Mouse (Mus musculus) cerebral cortex, adult 2 months (tissue): Measurements from ENCODE around the gene Slc25a26.

ENCODE experiments used
- WGBS: fragments of 180-500 bp; shearing (Covaris S2); methylation state at CpG from one replicate; pipeline ENCODE4 v1.1.7; 2018; 5-methylcytosine and 5-hydroxymethylcytosine counted together

The Slc25a26 gene

DNA sequence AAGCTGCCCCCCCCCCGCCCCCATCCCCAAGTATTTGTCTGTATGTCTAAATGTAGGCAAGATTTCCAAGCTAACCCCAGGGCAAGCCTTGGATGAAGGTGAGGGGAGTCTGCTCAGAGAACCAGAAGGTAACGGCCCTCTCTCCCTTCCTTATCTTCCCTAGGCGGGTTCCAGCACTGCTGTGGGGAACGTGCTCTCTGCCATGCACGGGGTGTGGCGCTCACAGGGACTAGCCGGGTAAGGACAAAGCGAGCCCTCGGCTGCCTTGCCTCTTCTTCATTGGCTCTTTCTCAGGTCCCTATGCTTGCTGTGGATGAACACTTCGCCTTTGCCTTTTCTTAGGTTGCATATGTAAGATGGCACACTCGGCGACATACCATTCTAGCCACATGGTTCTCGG lies 98.9 kb downstream of the Slc25a26 start:
- 91% methylated on average over 13 of the region's 13 CpGs for WGBS

DNA sequence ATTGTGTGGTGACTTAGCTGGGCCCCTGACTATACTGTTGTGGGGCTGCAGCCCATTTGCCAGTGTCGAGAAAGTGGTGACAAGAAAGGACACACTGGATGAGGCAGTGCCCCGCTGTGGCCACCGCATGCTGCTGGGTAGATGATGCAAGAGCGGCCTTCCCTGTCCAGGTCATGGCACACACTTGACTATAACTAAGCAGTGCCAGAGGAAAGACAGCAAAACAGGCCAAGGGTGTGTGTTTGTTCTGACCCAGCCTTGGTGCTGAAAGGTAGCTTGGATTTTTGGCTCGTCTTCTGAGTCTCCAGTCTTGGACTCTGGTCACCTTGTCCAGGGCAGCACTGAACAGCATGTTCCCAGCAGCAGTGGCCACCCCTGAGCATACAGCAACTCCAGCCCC lies 101.0 kb downstream of the Slc25a26 start:
- 77% methylated on average over 5 of the region's 5 CpGs for WGBS

DNA sequence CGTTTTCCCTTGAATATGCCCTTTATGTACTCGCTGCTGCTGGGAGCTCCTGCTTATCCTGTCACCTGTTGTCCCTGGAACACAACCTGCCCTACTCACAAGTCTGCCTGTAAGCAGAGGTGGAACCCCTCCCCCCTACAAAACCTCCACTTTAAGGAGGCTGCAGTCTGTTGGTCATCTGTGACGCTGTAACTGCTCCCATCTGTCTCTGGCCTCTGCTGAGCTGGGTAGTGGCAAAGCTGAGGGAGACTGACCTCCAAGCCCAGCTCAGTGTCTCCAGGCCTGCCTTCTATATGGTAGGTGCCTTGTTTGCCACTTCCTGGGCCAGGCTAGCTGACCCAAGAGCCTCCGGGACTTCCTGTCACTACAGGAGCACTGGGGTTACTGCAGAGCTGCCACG lies 101.7 kb downstream of the Slc25a26 start:
- WGBS = 75% methylated on average over 5 of the region's 5 CpGs

DNA sequence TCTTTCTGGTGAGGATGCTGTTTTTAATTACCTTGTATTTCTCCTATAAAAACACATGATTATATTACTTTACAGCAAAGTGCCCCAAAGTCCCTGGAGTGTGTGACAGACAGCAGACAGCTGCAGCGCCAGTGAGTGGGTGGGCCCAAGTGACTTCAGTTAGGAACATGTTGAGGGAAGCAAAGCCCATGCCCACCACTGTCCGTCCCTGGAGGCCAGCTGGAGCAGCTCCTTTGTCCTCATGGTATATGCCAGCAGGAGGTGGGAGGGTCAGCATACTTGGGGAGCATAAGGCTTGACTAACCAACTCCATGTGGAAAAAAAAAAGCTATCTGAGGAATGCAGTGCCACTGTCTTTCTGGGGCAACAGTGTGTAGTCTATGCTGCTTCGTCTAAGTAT lies 103.9 kb downstream of the Slc25a26 start:
- 57% methylated on average over 3 of the region's 3 CpGs for WGBS

DNA sequence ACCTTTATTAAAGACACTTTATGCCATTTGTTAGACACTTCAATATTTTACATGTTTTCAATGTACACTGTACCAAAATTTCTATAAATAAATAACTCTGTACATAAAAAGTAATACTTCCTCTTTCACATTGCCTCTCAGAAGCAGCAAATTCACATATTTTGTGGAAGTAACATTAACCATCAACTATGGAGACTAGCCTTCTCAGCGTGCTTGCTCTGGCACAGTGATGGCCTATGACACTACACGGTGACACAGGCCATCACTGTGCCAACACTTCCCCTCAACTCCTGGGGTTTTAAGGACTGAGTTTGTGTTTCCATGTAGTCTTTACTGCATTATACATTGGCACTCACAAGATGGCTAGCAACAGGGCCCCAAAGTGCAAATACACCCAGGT lies 104.4 kb downstream of the Slc25a26 start:
- 89% methylated on average over 2 of the region's 2 CpGs for WGBS

DNA sequence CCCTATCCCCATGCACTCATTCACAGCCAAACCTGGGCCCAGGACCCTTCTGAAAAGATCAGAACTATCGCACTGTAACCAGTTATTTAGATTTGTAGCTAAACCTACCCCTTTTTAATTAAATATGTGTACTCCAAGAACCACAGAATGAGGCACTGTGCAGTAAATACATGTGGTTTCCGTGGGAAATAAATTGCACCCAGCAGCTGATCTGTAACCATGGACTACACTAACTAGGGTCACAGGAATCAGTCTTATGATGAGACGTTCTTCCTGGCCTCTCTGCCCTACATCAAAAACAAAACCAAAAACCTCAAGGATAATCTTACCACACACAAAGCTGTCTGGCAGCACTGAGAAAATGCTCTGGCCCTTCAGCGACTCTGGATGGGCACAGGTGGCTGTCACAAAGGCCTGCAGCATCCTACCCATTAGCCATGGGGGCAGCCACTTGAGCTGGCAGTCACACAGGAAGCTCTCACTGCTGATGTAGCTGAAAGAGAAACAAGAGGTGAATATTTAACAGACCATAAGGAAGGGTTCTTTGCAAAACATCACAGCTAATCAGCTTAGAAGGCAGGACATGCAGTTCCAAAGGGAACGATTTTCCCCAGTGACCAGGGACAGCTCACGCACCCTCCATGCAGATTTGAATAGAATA lies 113.2 kb downstream of the Slc25a26 start:
- 74% methylated on average over 6 of the region's 6 CpGs for WGBS

DNA sequence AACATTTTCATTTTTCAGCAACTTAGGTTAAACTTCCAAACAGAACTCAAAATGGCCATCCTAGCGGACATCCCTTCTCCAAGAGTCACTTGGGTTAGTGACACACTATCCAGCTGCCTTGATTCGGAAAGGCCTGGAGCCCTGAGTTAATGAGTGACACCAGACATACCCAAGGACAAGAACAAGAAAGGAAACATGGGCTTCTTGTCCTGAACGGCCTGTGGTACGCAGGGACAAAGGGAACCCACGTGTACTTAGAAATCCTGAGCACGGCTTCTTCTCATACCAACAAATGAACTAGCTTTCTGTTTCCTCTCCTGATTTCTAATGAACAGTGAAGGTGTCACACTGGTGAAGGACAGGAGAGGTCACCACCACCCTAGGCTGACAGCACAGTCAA lies 114.2 kb downstream of the Slc25a26 start:
- 92% methylated on average over 6 of the region's 6 CpGs for WGBS

DNA sequence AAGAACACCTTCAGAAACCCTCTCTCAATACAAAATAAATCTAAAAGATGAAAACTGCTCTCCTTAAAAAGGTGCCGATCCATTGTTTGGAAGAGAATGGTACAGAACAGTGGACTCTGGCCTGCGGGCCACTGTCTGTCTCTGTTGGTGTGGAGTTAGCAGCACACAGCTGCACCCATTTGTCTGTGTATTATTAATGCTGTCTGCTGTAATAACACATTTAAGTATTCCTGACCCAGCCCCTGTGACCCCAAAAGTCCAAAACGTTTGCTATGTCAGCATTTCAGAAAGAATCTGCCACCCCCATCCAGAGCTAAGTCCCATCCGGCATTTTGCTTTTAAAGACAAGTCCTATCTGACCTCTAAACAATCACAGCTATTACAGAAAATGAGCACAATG lies 115.8 kb downstream of the Slc25a26 start:
- WGBS = 92% methylated on average over 4 of the region's 4 CpGs

DNA sequence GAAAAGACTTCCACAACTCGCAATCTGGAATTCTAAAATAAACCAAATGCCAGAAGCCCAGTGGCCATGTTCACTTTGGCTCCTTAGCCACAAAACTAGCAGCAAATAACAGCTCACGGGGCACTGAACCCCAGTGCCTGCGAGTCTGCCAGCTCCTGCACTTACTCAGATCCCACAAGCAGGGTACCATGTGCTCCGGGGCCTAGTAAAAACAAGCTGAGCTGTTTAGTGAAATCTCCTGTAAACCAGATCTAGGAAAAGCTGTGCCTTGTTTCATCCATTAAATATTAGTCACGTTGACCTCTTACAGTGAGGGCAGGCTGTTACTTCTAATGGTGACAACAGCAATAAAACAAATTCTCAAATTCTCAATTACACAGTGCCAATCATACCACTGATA lies 118.5 kb downstream of the Slc25a26 start:
- 76% methylated on average over 5 of the region's 5 CpGs for WGBS

DNA sequence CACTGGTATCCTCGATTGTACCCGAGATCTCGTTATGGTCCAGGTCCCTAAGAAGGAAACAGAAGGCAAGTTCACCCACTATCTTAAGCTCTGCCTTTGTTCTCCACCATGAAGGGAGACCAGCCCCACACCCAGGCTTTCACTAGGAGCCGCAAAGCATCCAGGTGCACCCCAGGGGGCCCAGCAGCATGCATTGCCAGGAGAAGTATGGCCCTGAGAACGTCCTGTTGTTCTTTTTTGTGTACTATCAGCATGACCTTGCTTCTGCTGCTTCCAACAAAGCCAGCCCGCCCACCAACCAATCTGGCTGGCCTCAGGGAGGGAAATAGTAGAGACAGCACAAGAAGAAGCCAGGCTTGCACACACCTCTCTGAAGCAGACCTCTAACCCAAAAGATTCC lies 120.2 kb downstream of the Slc25a26 start:
- WGBS = 74% methylated on average over 6 of the region's 6 CpGs

DNA sequence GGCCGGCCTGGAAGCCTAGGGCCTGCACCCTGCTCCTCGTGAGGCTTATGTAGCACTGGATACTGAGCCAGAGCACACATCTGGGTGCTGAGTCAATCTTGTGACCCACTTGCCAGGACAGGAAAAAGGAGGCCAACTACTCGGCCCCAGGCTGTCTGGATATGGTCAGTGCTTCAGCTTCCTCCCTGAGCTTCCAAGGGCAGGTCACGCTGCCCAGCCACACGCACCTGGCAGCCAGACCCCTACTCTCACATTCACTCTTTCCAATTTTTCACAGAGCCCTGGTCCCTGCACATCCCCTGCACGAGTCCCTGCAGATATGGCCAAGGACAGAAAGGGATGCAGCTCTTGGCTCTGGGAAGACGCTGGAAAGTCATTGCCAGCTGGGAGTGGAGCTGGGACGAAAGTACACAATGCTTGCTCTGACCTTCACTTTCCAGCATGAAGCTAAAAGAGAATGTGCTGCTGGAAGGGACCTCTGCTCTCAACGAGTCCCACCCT lies 120.7 kb downstream of the Slc25a26 start:
- 73% methylated on average over 9 of the region's 9 CpGs for WGBS

DNA sequence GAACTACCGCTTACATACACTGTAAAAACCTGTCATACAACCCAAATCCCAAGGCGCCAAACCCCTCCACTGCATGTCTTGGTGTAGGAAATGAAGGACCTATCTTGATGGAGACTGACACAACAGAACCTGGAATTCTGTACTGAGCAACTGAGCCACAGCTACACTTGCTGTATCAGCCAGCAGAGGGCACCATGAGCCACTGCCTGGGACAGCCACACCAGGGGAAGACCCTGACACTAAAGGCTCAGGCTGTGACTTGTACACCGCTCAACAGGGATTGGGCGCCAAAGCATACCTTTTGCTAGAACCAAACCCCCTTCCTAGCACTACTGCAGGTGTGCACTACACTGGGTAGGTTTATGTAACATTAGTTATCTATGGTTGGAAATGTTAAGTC lies 122.9 kb downstream of the Slc25a26 start:
- 81% methylated on average over 4 of the region's 4 CpGs for WGBS

DNA sequence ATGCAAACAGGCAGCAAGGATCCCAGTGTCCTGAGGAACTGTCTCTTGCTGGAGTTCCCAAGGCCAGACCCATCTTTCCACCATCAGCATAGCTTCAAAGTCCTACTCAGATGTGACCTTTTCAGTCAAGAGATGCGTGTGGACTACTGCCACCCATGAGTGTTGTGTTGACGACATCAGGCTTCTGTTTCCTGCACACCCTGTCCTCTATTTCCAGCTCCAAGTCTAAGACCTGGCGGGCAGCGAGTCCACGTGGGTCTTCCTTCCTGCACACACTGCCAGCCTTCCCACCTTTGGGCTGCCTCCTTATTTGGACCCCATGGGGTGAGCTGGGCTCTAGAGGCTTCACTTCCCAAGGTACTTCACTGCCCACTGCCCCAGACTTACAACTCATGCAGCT lies 124.4 kb downstream of the Slc25a26 start:
- 85% methylated on average over 5 of the region's 5 CpGs for whole genome bisulfite sequencing

DNA sequence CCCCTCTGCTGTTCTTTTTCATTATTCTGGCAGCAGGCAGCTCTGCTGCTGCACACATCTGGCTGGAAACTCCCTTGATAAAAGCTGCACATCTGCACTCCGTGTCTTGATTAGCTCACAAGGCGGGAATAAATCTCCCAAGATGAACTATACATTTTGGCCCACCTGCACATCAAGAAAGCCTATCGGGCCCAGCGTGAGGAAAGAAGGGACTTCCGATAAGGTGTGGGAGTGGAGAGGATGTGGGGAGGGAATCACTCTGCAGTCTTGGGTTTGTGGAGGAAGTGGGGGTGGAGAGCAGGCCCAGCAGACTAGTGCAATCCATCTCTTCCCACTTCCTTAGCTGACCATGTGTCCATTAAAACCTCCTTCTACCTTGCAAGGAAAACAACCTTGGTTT lies 125.8 kb downstream of the Slc25a26 start:
- 74% methylated on average over 5 of the region's 5 CpGs for WGBS

DNA sequence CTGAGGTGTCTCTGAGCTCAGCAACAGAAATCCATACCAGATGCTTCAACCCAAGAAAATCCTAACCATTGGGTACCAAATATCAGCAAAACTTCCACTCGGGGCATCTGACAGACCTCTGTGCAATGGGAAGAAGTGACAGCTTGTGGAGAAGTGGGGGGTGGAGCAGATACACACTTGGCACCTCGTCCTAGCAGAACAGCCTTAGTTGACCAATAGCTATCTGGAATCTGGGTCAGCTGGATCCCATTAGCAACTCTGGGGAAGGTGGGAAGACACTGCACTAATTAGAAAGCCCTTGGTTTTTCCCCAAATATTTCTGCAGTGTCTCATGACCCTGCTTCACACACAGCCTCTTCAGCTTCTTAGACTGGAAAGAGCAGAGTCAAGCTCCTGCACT lies 126.7 kb downstream of the Slc25a26 start:
- WGBS = 57% methylated on average over 2 of the region's 2 CpGs

DNA sequence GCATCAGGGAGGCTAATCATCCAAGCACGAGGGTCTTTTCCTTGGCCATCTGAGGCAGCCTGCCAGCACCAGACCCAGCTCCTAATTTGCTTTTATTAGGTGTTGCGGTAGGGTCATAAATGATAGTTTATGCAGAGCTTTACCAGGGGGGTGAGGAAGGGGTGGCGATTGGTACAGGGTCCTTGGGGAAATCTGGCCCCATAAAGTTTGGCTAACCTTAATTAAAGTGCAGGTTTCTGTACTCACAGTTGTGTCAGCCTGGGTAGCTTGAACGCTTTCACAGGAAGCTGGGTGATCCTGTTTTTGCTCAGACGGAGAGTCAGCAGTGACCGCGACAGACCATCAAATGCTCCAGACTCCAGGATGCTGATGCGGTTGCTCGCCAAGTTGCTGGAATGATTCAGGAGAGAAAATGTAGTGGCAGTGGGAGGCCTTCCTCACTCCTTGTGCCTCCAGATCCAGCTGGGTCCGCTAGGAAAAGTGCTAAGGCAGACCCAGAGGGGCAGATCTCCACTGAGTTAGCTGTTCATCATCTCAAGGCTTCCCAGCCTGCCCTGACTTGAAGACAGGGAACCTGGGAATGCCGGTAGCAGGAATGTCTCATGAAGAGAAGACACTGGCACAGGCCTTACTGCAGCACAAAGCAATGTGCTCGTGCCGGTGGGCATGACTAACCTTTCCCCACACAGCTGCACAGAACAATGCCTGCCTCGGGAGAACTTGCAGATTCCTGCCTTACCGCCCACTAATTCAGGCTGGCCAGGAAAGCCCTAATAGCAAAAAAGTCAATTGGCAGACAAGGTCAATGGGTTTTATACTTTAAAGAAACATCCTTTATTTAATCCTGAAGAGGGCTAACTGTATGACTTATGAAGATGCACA lies 127.8 kb downstream of the Slc25a26 start:
- WGBS = 61% methylated on average over 15 of the region's 15 CpGs

DNA sequence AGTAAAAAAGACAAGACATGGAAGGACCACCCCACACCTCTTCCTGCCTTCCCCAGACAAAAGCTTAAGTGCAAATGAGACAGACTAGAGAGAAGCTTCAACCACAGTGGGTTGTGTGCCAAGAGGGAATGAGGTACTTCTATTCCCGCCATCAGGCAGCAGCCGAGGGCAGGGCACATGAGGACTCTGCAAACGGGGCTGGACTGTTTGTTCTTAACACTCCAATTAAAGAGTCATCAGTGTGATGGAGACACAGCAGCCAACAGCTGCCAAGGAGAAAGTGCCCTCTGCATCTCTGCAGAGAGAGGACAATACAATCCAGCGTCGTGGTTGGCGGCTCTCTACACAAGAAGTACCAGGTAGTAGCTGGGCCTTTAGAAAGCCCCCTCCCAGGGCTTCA lies 128.7 kb downstream of the Slc25a26 start:
- WGBS = 81% methylated on average over 6 of the region's 6 CpGs

DNA sequence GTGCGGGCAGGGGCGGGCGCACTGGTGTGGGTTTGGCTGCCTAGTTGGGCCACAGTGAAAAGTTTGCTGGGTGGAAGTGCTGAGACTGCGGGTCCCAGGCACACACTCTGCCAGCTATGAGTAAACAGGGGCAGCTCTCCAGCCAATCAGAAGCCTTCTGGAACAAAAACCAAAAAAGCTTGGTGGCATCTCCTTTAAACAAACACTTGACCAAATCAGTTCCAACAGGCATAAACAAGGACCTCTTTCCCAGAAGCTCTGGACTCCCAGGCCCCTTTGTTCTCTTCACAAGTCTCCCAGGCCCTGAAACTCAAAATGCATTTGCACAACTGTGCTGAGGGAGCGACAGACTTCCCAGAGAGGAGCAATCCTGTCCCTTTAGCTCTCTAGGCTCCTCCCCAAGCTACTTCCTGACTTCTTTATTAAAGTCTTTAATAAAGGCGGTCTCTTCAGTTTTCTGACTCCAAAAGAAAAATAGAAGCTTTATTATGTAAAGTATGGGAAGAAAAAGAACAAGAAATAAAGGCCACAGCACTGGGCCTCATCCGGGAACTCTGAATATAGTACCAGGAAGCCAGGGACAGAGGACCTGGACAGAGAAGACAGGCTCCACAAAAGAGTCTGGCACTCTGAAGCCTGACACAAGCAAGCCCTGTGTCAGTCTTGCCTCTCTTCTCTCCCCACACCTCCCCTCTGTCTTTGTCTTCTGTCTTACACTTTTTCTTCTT lies 131.1 kb downstream of the Slc25a26 start:
- 66% methylated on average over 7 of the region's 7 CpGs for WGBS

DNA sequence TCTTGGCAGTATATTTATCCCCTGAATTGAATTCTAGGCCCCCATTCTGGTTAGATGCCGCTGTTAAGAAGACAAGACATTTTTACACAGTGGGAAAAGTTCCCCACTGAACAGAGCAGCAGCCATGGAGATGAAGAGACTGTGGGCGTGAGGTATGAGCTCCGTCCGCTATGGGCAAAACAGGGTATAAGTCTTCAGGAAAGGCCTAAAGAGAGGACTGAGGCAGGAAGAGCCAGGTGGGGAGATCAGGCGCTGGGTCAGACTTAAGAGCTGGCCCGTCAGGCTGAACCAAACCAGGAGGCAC lies 131.6 kb downstream of the Slc25a26 start:
- 74% methylated on average over 6 of the region's 6 CpGs for WGBS

DNA sequence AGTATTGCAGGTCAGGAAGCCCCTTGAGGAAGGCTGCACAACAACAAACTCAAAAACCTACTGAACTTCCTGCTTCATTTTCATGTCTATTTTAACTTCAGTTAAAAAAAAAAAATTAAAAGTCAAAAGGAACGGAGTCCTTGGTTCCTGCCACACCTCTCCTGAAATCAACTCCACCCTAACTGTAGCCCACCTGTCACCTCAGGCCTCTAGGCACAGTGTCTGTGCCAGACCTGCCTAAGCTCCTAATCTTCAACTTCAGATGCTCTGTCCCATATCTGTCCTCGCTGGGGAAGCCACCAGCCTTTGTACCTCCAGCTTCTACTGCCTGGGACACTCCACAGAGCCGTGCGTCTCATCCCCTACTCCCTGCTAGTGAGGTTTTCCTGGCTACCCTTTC lies 134.1 kb downstream of the Slc25a26 start:
- 57% methylated on average over 4 of the region's 4 CpGs for WGBS

DNA sequence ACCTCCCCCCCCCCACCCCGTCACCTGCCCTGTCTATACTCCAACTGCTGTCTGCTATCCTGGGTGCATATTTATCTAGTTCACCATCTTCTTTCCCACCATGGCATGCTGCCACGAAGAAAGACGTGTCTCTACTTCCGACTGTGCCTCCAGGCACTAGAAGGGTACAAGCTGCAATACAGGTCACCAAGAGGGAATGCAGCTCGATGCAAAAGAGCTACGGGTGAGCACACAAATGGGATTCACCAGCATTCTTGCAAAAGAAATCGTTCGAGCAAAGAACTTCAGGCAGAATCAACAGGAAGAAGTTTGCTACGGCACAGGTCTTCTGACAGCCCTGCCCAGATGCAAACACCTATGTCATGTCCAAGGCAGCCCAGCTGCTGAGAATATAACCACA lies 134.6 kb downstream of the Slc25a26 start:
- WGBS = 62% methylated on average over 9 of the region's 9 CpGs

DNA sequence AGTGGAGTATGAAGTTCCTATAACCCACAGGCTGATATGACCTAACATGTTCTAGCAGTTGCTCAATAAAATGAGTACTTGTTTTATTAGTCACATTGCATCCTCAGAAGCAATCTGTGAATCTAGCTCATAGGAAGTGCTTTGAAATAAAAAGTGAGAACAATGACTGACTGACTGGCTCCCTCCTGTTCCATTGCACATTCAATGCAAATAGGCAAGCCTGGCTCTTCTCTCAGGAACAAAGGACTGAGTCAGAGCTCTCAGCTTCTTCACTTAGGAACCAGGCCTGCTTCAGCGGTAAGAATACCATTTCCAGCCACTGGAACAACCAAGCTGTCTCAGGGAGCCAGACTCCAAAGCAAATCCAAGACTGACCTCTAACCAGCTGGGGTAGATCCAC lies 135.2 kb downstream of the Slc25a26 start:
- WGBS = 35% methylated on average over 1 of the region's 1 CpGs

DNA sequence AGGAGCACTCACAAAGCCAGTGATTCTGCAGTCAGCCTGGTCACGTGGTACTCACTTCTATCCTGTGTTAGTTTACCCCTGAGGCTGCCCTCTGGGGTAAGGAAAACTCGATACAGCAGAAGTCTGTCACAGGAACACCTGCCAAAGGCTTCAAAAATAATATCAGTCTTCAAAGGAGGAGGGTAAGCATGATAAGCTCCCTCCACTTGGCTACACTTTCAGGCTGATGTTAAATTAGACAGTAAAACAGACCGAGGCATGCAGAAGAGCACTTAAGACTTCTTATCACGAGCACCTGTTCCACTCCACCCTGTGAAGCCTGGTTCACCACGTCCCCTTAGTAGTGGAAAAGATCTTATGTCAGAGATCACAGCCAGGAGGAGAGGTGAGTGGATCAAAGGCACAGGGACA lies 136.9 kb downstream of the Slc25a26 start:
- WGBS = 76% methylated on average over 5 of the region's 5 CpGs
